Mouse (Mus musculus) midbrain, embryonic 11.5 days (tissue): ENCODE measurements around the gene Calhm5. TPM values are rescaled to one million over a fixed set of nuclear protein-coding genes. Genes with fewer than 3 reads are reported as not detected.

Source experiments
- polyA plus RNA-seq: library from polyadenylated mRNA; unstranded; fragments of >200 nt; fragmentation: Nextera tagmentation; extraction: Ambion mirVana; gene quantifications from 2 replicates; pipeline ENCODE4 v1.2.1, GENCODE M21; 2014

The Calhm5 gene
- polyA plus RNA-seq, 1 experiment from 2014 or later = 0.37 TPM

Other genes with a start within 250 kb of the Calhm5 start
- gene Sult3a1, start 238.8 kb downstream of the Calhm5 start, polyA plus RNA-seq = not detected in 2 replicates
- 0.07 and 0.25 TPM in 2 replicates for gene Rsph4a, start 191.4 kb downstream of the Calhm5 start, polyA plus RNA-seq
- gene Zup1, start 145.2 kb downstream of the Calhm5 start, polyA plus RNA-seq = 26.9 and 29.2 TPM in 2 replicates
- 164 and 171 TPM in 2 replicates for gene Rwdd1, start 76.9 kb downstream of the Calhm5 start, polyA plus RNA-seq
- not detected in 2 replicates for gene Trappc3l, start 58.9 kb downstream of the Calhm5 start, polyA plus RNA-seq
- gene Calhm4, start 52.2 kb downstream of the Calhm5 start, polyA plus RNA-seq = not detected in 2 replicates
- gene Calhm6, start 31.5 kb upstream of the Calhm5 start, polyA plus RNA-seq = 0.20 and 0.25 TPM in 2 replicates
- 21.1 and 24.8 TPM in 2 replicates for gene Dse, start 111.2 kb upstream of the Calhm5 start, polyA plus RNA-seq
- gene Tspyl1, start 185.7 kb upstream of the Calhm5 start, polyA plus RNA-seq = 68.8 and 76.8 TPM in 2 replicates
- 26.9 and 32.7 TPM in 2 replicates for gene Tspyl4, start 200.9 kb upstream of the Calhm5 start, polyA plus RNA-seq